Mouse (Mus musculus): ENCODE results near the gene Eral1. TPM values are rescaled to one million over a fixed set of nuclear protein-coding genes. Genes with fewer than 3 reads are reported as not detected.
A peak's percentile ranks its signal among the peaks of the same experiment; 100 is the strongest.
"Not testable (repeated sequence)": the region's sequence is repeated elsewhere in the genome, so short reads cannot be mapped to it uniquely, and the experiment has no call there.

Gene Eral1
- polyA plus RNA-seq, 1 experiment from 2014 or later = 33.6 TPM

DNA sequence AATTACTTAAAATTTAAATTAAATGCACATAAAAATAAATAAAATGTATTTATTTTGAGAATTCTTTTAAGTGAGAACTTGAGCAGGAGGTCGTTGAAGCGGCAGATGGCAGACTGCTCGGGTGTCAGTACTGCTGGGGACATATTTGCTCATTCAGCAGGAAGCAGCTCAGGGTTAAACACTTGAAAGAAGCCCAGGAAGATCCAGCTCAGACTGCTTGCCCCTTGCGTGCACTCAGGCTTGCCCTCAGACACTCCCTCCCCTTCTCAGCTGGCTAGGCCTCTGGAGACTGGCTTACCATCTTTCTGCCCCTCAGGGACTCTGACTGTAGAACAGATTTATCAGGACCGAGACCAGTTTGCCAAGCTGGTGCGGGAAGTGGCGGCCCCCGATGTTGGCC lies 23.2 kb downstream of the Eral1 start:
- WGBS = 76% methylated on average over 8 of the region's 8 CpGs
- H3K36me3 ChIP-seq = peaks cover 69% of the 10 kb centered on the region
- no peaks in the 10 kb centered on the region for H3K9me3 ChIP-seq
- H3K4me1 ChIP-seq = 0 out of 2 replicates have a peak, but pooled peaks cover 2% of the 10 kb centered on the region
- no peak overlapping the region for H3K4me2 ChIP-seq (replicated peaks)
- no peaks in the 10 kb centered on the region for H3K27me3 ChIP-seq
- no peak overlapping the region for H3K9ac ChIP-seq (replicated peaks)
- no peak overlapping the region for H3K27ac ChIP-seq (replicated peaks)
- no peak overlapping the region for H3K4me3 ChIP-seq
- ATAC-seq (ENCODE audit: low FRiP score, low read depth) = no peak

DNA sequence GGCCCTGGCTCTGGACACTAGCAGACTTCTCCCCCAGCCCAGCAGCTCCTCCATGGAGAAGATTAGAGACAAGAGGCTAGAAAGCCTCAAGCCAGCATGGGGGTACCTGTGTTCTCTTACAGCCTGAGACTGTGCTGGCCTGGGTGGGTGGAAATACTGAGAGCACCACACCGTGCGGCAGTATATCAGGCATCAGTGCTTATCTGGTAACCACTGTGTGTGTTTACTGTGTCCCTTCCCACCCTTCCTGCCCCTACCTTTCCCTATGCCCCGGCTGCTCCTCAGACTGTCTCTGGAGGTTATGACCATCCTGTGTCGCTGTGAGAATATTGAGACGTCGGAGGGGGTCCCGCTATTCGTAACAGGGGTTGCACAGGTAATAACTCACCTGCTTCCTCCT lies 27.1 kb downstream of the Eral1 start:
- no peak overlapping the region for H3K4me2 ChIP-seq (replicated peaks)
- no peaks in the 10 kb centered on the region for H3K9me3 ChIP-seq
- peaks cover 60% of the 10 kb centered on the region for H3K36me3 ChIP-seq
- H3K9ac ChIP-seq (replicated peaks) = no peak overlapping the region
- H3K4me3 ChIP-seq = no peak overlapping the region
- no peak for ATAC-seq (ENCODE audit: low FRiP score, low read depth)
- H3K4me1 ChIP-seq = no peaks in the 10 kb centered on the region
- 95% methylated on average over 8 of the region's 8 CpGs for WGBS
- no peak overlapping the region for H3K27ac ChIP-seq (replicated peaks)
- H3K27me3 ChIP-seq = no peaks in the 10 kb centered on the region

DNA sequence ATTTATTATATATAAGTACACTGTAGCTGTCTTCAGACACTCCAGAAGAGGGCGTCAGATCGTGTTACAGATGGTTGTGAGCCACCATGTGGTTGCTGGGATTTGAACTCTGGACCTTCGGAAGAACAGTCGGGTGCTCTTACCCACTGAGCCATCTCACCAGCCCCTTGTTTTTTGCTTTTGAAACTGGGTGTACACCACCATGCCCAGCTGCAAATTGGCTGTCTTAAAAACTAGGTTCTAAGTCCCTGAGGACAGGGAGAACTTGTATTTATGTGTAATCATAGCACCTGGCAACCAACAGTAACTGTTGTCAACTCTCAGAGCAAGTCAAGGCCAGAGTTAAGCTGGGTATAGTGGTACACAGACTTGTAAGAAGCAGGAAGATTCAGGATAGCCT lies 31.5 kb downstream of the Eral1 start:
- H3K4me2 ChIP-seq (replicated peaks); H3K9ac ChIP-seq (replicated peaks); H3K9me3 ChIP-seq; H3K4me3 ChIP-seq; H3K27ac ChIP-seq (replicated peaks); H3K27me3 ChIP-seq; ATAC-seq (ENCODE audit: low FRiP score, low read depth); H3K4me1 ChIP-seq: not testable (repeated sequence)
- peaks cover 31% of the 10 kb centered on the region for H3K36me3 ChIP-seq
- 94% methylated on average over 4 of the region's 4 CpGs for WGBS

DNA sequence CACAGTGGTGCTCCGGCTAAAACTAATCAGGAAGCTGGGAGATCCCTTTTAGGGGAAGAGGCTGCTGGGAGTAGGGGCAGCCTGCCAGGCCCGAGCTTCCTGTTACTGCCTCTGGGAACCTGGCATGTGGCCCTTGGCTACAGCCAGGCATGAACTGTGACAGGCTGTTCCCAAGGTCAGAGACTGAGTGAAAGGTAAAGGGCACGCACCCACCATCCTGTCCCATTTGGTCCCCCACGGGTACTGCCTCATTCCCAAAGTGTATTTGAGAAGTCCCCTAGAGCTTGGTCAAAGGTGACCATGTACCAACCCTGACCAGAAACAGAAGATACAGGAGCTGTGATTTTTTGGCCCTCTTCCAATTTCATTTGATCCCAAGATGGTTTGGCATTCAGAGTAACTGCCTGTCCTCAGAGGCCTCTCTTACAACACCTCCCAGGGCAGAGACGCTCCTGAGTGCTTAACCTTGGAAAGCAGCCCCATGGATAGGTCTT lies 35.4 kb downstream of the Eral1 start:
- Histone ChIP-seq H3K9ac (replicated peaks) (no peak overlapping the region), H3K4me1 (no peaks in the 10 kb centered on the region), H3K9me3 (no peaks in the 10 kb centered on the region), H3K4me3 (no peak overlapping the region), H3K4me2 (replicated peaks) (no peak overlapping the region), H3K27ac (replicated peaks) (no peak overlapping the region), H3K27me3 (no peaks in the 10 kb centered on the region), H3K36me3 (peaks cover 34% of the 10 kb centered on the region; the same call in 1 of the 2 replicates)
- ATAC-seq (ENCODE audit: low FRiP score, low read depth) = no peak
- WGBS = 90% methylated on average over 5 of the region's 5 CpGs

DNA sequence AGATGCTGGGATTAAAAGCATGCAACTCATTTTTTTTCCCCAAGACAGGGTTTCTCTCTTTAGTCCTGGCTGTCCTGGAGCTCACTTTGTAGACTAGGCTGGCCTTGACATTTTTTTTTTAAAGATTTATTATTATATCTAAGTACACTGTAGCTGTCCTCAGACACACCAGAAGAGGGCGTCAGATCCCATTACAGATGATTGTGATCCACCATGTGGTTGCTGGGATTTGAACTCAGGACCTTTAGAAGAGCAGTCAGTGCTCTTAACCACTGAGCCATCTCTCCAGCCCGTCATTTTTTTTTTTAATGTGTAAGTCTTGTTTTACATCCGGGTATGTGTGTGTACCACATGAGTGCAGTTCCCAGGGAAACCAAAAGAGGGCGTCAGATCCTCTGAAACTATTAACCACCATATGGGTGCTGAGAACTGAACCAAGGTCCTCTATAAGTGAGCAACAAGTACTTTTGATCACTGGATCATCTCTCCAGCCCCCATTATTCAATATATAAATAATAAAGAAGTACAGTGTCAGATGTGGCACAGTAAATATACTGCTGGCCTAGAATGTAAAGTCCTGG lies 37.8 kb downstream of the Eral1 start:
- not testable (repeated sequence) for H3K9me3 ChIP-seq

DNA sequence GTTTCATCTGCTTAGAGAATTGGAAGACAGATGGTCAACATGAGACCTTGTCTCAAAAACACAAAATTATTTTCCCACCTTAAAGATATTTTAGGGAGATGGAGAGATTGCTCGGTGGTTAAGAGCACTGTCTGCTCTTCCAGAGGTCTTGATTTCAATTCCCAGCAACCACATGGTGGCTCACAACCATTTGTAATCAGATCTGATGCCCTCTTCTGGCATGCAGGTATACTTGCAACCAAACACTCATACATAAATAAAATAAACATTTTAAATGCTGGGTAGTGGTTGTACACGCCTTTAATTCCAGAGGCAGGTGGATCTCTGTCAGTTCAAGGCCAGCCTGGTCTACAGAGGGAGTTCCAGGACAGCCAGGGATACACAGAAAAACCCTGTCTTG lies 39.3 kb downstream of the Eral1 start:
- WGBS = 89% methylated on average over 2 of the region's 2 CpGs
- Histone ChIP-seq H3K4me2 (replicated peaks) (no peak overlapping the region), H3K36me3 (peaks cover 20% of the 10 kb centered on the region; the same call in 1 of the 2 replicates)

More for the DNA sequence above, 37.8 kb downstream of the Eral1 start:
- H3K4me2 ChIP-seq (replicated peaks); ATAC-seq (ENCODE audit: low FRiP score, low read depth); H3K4me3 ChIP-seq; H3K27ac ChIP-seq (replicated peaks); H3K27me3 ChIP-seq; H3K9ac ChIP-seq (replicated peaks): not testable (repeated sequence)
- Histone ChIP-seq H3K36me3 (peaks cover 27% of the 10 kb centered on the region; the same call in 1 of the 2 replicates), H3K4me1 (peaks cover 16% of the 10 kb centered on the region)
- whole genome bisulfite sequencing = 95% methylated on average over 4 of the region's 4 CpGs

DNA sequence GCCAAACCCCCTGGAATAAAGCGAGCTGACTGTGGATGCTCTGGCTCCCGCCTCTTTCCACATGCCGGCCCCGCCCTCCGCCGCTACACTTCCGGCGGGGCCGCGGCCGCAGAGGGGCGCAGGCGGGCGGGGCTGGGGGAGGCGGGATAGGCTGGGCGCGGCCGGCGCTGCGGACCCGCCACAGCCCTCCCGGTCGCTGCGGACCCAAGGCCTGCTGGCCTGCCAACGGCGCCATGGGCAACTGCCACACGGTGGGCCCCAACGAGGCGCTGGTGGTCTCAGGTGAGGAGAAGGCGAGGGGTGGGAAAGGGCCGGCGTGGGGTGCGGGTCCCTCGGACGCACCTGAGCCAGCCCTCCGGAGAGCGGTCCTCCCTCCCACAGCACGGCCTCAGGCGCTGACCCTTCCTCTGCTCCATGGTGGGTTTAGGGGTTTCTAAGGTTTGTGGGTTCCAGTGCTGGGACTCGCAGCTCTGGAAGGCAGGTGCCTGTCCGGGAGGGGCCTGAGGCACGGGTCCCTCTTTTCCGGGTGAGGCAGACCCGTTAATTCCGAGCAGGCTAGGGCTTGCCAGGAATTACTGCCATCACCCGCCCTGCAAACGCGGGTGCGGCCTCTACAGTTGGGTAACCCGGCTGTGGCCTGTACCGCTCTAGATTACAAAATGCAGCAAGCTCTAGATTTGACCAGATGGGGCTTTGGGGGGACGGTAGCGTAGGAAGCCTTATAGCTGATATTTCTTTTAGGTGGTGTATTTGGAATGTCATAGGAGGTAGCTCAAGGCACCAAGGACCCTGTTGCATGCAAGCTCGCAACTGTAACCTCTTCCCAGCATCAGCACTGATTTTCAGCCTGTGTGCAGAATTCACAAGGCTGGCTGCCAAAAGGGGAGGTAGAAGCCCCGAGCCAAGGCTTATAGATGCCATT lies 42.1 kb downstream of the Eral1 start, which contains the start of gene Flot2:
Gene Flot2, plus strand, starts transcription at position 101 of the 922 bp plus-strand sequence.
- 2% methylated on average over 42 of the region's 55 CpGs for WGBS
- peak; percentile 91 for ATAC-seq (ENCODE audit: low FRiP score, low read depth)
- H3K9me3 ChIP-seq = no peaks in the 10 kb centered on the region

More for the DNA sequence above, 39.3 kb downstream of the Eral1 start:
- no peak overlapping the region for H3K9ac ChIP-seq (replicated peaks)
- H3K4me3 ChIP-seq = no peak overlapping the region
- no peak overlapping the region for H3K27ac ChIP-seq (replicated peaks)
- no peaks in the 10 kb centered on the region for H3K27me3 ChIP-seq
- H3K4me1 ChIP-seq = peaks cover 19% of the 10 kb centered on the region
- no peak for ATAC-seq (ENCODE audit: low FRiP score, low read depth)
- H3K9me3 ChIP-seq = no peaks in the 10 kb centered on the region

DNA sequence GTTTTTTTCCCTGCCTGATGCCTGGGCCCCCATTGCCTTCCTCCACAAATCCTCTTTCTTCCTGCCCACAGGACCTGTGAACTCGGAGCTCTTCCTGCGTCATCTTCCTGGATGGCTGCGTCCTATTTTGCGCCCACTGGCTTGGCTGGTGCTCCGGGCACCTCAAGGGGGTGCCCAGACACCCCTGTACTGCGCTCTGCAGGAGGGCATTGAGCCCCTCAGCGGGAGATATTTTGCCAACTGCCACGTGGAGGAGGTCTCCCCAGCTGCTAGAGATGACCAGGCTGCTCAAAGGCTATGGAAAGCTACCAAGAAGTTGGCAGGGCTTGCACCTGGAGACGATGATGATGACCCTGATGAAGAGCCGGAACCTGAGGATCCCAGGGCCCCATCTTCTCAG lies 43.4 kb downstream of the Eral1 start:
- Histone ChIP-seq H3K4me1 (peaks cover 28% of the 10 kb centered on the region), H3K9me3 (no peaks in the 10 kb centered on the region)
- WGBS = 83% methylated on average over 10 of the region's 10 CpGs

More for the DNA sequence above, 42.1 kb downstream of the Eral1 start, which contains the start of gene Flot2:
- H3K4me2 ChIP-seq (replicated peaks) = peak within 1 kb of the TSS; percentile 80
- H3K4me3 ChIP-seq = peak within 1 kb of the TSS; percentile 87
- H3K4me1 ChIP-seq = peaks cover 22% of the 10 kb centered on the region
- no peaks in the 10 kb centered on the region for H3K27me3 ChIP-seq
- peaks cover 23% of the 10 kb centered on the region for H3K36me3 ChIP-seq
- H3K27ac ChIP-seq (replicated peaks) = peak within 1 kb of the TSS; percentile 78
- H3K9ac ChIP-seq (replicated peaks) = peak within 1 kb of the TSS; percentile 91

DNA sequence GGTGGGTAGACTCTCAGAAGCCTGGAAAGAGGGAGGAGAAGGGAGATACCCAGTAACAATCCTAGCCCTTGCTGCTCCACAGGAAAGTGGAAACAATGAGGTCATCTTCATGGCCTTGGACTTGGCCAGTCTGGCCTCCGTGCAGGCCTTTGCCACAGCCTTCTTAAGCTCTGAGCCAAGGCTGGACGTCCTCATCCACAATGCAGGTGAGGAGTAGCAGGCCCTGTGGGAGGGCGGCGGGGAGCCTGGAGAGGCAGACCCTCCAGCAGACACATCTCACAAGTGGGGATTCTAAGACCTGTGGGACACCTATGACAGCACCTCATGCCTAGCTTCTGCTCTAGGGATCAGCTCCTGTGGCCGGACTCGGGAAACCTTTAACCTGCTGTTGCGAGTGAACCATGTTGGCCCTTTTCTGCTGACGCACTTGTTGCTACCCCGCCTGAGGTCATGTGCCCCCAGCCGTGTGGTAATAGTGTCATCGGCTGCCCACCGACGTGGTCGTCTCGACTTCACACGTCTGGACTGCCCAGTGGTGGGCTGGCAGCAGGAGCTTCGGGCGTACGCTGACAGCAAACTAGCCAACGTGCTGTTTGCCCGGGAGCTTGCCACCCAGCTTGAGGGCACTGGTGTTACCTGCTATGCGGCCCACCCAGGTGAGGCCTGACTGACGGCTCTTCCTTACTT lies 46.1 kb downstream of the Eral1 start:
- peaks cover 16% of the 10 kb centered on the region for H3K36me3 ChIP-seq
- no peaks in the 10 kb centered on the region for H3K27me3 ChIP-seq
- no peaks in the 10 kb centered on the region for H3K9me3 ChIP-seq
- no peak overlapping the region for H3K9ac ChIP-seq (replicated peaks)
- H3K4me2 ChIP-seq (replicated peaks) = no peak overlapping the region
- no peak for ATAC-seq (ENCODE audit: low FRiP score, low read depth)
- H3K27ac ChIP-seq (replicated peaks) = no peak overlapping the region
- WGBS = 94% methylated on average over 23 of the region's 23 CpGs
- no peak overlapping the region for H3K4me3 ChIP-seq
- peaks cover 29% of the 10 kb centered on the region for H3K4me1 ChIP-seq

More for the DNA sequence above, 43.4 kb downstream of the Eral1 start:
- no peaks in the 10 kb centered on the region for H3K27me3 ChIP-seq
- H3K4me3 ChIP-seq = no peak overlapping the region
- H3K27ac ChIP-seq (replicated peaks) = no peak overlapping the region
- no peak overlapping the region for H3K9ac ChIP-seq (replicated peaks)
- peaks cover 17% of the 10 kb centered on the region for H3K36me3 ChIP-seq
- no peak for ATAC-seq (ENCODE audit: low FRiP score, low read depth)
- no peak overlapping the region for H3K4me2 ChIP-seq (replicated peaks)

DNA sequence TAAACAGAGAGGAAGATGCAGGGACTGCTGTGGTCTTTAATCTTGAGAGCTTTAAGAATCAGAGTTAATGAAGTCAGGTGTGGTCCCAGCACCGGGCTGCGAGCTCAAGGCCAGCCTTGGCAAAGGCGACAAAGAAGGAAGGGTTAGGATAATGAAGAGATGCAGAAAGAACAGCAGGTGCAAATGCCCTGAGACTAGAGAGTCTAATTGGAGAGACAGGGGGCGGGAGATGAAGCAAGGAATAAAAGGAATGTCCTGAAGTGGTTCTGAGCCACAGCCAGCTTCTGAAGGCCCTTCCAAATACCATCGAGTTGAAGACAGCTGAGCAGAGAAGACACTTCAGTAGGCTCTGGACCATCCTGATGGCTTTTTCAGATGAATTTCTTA lies 47.4 kb downstream of the Eral1 start:
- Histone ChIP-seq H3K27me3 (no peaks in the 10 kb centered on the region), H3K36me3 (peaks cover 29% of the 10 kb centered on the region), H3K4me1 (peaks cover 21% of the 10 kb centered on the region), H3K4me3 (peak overlapping the region; percentile 68), H3K27ac (replicated peaks) (peak overlapping the region; percentile 94), H3K4me2 (replicated peaks) (peak overlapping the region; percentile 86), H3K9ac (replicated peaks) (peak overlapping the region; percentile 80), H3K9me3 (no peaks in the 10 kb centered on the region)
- 7% methylated on average over 5 of the region's 5 CpGs for WGBS
- no peak for ATAC-seq (ENCODE audit: low FRiP score, low read depth)

DNA sequence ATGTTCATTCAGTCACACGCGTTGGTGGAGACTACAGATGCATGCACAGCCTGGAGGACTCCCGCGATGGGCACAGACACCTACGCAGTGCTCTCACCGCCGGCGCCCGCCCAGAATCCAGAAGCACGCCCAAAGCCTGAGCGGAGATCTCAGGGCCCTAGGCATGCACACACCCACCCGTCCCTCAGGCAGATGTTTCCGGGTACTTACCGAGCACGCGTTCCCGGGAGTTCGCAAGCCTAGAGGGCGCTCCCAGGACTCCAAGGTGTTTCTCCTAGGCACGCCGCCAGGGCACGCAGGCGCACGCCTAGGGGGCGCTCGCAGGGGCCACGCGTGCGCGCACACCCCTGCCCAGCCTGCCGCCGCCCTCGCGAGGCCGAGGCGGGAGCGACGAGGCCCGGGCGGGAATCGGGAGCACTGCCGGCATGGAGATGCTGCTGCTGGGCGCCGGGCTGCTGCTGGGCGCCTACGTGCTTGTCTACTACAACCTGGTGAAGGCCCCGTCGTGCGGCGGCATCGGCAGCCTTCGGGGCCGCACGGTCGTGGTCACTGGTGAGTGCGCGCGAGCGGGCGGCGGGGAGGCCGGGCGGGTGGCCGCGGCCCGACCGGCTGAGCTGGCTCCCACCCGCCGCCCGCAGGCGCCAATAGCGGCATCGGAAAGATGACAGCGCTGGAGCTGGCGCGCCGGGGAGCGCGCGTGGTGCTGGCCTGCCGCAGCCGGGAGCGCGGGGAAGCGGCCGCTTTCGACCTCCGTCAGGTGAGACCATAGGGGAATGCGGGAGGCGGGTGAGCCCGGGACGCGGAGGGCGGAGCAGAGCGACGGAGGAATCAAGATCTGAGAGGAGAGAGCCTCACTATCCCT lies 48.0 kb downstream of the Eral1 start, which contains the start of gene Dhrs13:
Gene Dhrs13, plus strand, starts transcription at position 334 of the 862 bp plus-strand sequence.
- no peaks in the 10 kb centered on the region for H3K27me3 ChIP-seq
- WGBS = under 1% methylated on average over 94 of the region's 96 CpGs
- H3K36me3 ChIP-seq = peaks cover 35% of the 10 kb centered on the region
- peak within 1 kb of the TSS; percentile 94 for H3K27ac ChIP-seq (replicated peaks)
- H3K9ac ChIP-seq (replicated peaks) = peak within 1 kb of the TSS; percentile 80
- H3K4me2 ChIP-seq (replicated peaks) = peak within 1 kb of the TSS; percentile 86
- peak; percentile 87 for ATAC-seq (ENCODE audit: low FRiP score, low read depth)
- no peaks in the 10 kb centered on the region for H3K9me3 ChIP-seq
- peaks cover 16% of the 10 kb centered on the region for H3K4me1 ChIP-seq
- peak within 1 kb of the TSS; percentile 68 for H3K4me3 ChIP-seq

Data from midbrain, embryonic 12.5 days (tissue).